In the genomic region with DNA sequence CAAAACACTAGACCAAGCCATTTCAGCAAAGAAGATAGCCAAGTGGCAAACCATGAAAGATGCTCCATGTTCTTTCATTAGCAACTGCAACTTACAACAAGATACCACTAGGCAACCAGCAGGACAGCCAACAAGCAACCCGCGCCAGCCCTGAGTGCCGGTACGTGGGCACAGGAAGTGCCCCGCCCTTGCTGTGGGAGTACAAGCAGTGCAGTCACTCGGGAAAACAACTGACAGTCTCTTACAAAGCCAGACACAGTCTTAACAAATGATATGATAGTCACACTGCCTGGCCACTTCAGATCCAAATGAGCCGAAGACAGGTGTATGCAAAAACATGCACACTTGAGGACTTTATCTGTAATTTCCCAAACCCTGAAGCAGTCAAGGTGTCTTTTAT, we compare ENCODE assay signal across 14 mouse cellular contexts. TPM values are rescaled to one million over a fixed set of nuclear protein-coding genes. Genes with fewer than 3 reads are reported as not detected.
DNase-seq lines count a peak whose midpoint lies in the region; ATAC-seq and TF ChIP-seq lines count a peak whose summit lies in the region.
"Had no signal": no experiment of that assay in that cellular context is flagged by ENCODE, and none has a peak within 500 bp of the region (broad histone marks: within the 10 kb centered on the region; RNA-seq: fewer than 3 reads in every experiment).

No protein-coding gene starts in this region.

- no peaks in the 10 kb centered on the region for H3K4me1 ChIP-seq in stomach, postnatal 0 days (replicated peaks; ENCODE audit: control insufficient read depth, insufficient read depth)
- H3K4me1 ChIP-seq: midbrain, embryonic 12.5 days had no signal

- no peak for TF ChIP-seq CTCF in stomach, postnatal 0 days (IDR thresholded peaks at IDR 0.05; ENCODE audit: low read depth)

- H3K36me3 ChIP-seq in stomach, postnatal 0 days (ENCODE audit: control insufficient read depth, insufficient read depth, low read length) = peaks cover 2% of the 10 kb centered on the region; the same call in 1 of the 2 replicates

- no peaks in the 10 kb centered on the region for H3K27me3 ChIP-seq in stomach, postnatal 0 days (ENCODE audit: control insufficient read depth, insufficient read depth, low read length)
- H3K27me3 ChIP-seq: limb, embryonic 15.5 days; midbrain, embryonic 12.5 days had no signal

- no peak for DNase-seq in frontal cortex, postnatal 14 days (ENCODE audit: low spot score in 2 of 2)
- DNase-seq in R1 (ENCODE audit: low read depth, low spot score) = peak; percentile 55
- DNase-seq in lung, postnatal 25 days (ENCODE audit: low spot score) = peak; percentile 62
- peak; percentile 29 for DNase-seq in stomach, postnatal 0 days (ENCODE audit: low spot score)
- no peak for DNase-seq in kidney, adult 8-10 months
- DNase-seq in left cerebral cortex, postnatal 14 days (ENCODE audit: low spot score in 2 of 2) = no peak
- DNase-seq in layer of hippocampus, adult 18-20 months (ENCODE audit: low spot score in 2 of 2) = no peak
- DNase-seq: cerebellum, adult 9-11 months; gastrocnemius, postnatal 25 days; heart, postnatal 36 days had no signal

- 63% methylated on average over 7 of the region's 7 CpGs for WGBS in stomach, postnatal 0 days

- no peak overlapping the region for H3K4me3 ChIP-seq in stomach, postnatal 0 days (ENCODE audit: low read depth, low read length)
- H3K4me3 ChIP-seq: limb, embryonic 15.5 days; midbrain, embryonic 12.5 days had no signal

- H3K9me3 ChIP-seq in stomach, postnatal 0 days (ENCODE audit: control insufficient read depth, low read length) = no peaks in the 10 kb centered on the region
- H3K9me3 ChIP-seq: limb, embryonic 15.5 days; midbrain, embryonic 12.5 days had no signal

- ATAC-seq in frontal cortex, adult (ENCODE audit: low TSS enrichment) = peak; percentile 56
- ATAC-seq in stomach, postnatal 0 days (ENCODE audit: low FRiP score, low TSS enrichment) = no peak

- H3K9ac ChIP-seq in stomach, postnatal 0 days (ENCODE audit: low read length) = no peak overlapping the region
- H3K9ac ChIP-seq: limb, embryonic 15.5 days; midbrain, embryonic 12.5 days had no signal

- no peak overlapping the region for H3K4me2 ChIP-seq in stomach, postnatal 0 days (replicated peaks; ENCODE audit: low read depth)
- H3K4me2 ChIP-seq: limb, embryonic 15.5 days; midbrain, embryonic 12.5 days had no signal

- intact Hi-C loops in left cerebral cortex, postnatal 14 days (cut with DNase I) = no loop called here

- no peak for TF ChIP-seq EP300 in stomach, postnatal 0 days (optimal IDR thresholded peaks at IDR 0.05)

- H3K27ac ChIP-seq in stomach, postnatal 0 days (replicated peaks) = no peak overlapping the region
- H3K27ac ChIP-seq: limb, embryonic 15.5 days; midbrain, embryonic 12.5 days had no signal

RNA-seq across cellular contexts. Expression of gene Rab3ip, which starts 20.1 kb away (rescaled TPM):
- polyA plus RNA-seq in stomach, postnatal 0 days (2015; fragmentation: Nextera tagmentation; extraction: Ambion mirVana) = 13.5 and 14.4 TPM in 2 replicates
- total RNA-seq in left cerebral cortex, postnatal 14 days (2021) = 10 to 100 TPM; 43.8 to 47.5 TPM
- 10 to 100 TPM; 64.3 to 70.9 TPM for total RNA-seq in layer of hippocampus, adult 18-20 months (2021)

RNA-seq across cellular contexts. Expression of gene Myrfl, which starts 33.8 kb away (rescaled TPM):
- 0.02 TPM in 1 of 2 replicates, not detected in the other for polyA plus RNA-seq in stomach, postnatal 0 days (2015; fragmentation: Nextera tagmentation; extraction: Ambion mirVana)
- under 1 TPM; 0.40 to 0.46 TPM for total RNA-seq in left cerebral cortex, postnatal 14 days (2021)
- total RNA-seq in layer of hippocampus, adult 18-20 months (2021) = under 1 TPM in 1 of 2 experiments, not detected in 1; 0.15 TPM
- polyA plus RNA-seq: C2C12 had no signal

RNA-seq across cellular contexts. Expression of gene Gm10271, which starts 41.9 kb away (rescaled TPM):
- not detected in 2 replicates for polyA plus RNA-seq in stomach, postnatal 0 days (2015; fragmentation: Nextera tagmentation; extraction: Ambion mirVana)
- total RNA-seq in left cerebral cortex, postnatal 14 days (2021) = not detected
- not detected for total RNA-seq in layer of hippocampus, adult 18-20 months (2021)
- total RNA-seq: gastrocnemius, postnatal 25 days; heart, postnatal 36 days had no signal
- polyA plus RNA-seq: C2C12; limb, embryonic 15.5 days; midbrain, embryonic 12.5 days had no signal

RNA-seq across cellular contexts. Expression of gene Best3, which starts 55.6 kb away (rescaled TPM):
- polyA plus RNA-seq in stomach, postnatal 0 days (2015; fragmentation: Nextera tagmentation; extraction: Ambion mirVana) = 0.08 and 0.10 TPM in 2 replicates
- under 1 TPM; 0.20 to 0.40 TPM for total RNA-seq in left cerebral cortex, postnatal 14 days (2021)
- 1 to 10 TPM; 1.6 to 2.0 TPM for total RNA-seq in layer of hippocampus, adult 18-20 months (2021)

Comparison
In these comparisons a context has a peak if more than half of its experiments do, and no peak if none do; other contexts are left out.
1. DNase-seq: peak in R1 (single experiment), lung, postnatal 25 days (single experiment) and stomach, postnatal 0 days (single experiment); none in frontal cortex, postnatal 14 days (0 of 2), kidney, adult 8-10 months (0 of 2), left cerebral cortex, postnatal 14 days (0 of 2) and layer of hippocampus, adult 18-20 months (0 of 2).